Mouse (Mus musculus) MEL (cell line): ENCODE measurements at regions not wholly inside any gene's neighbourhood (a gene's known extent, or its start where the extent isn't known, plus 50 kb on each side); places are given as distances from the start of the nearest gene placed in this dataset.

Source experiments
- DNase-seq: peaks from one replicate; pipeline ENCODE4 v3.0.0; 2011; ENCODE audit warnings: low read depth, low spot score
- H3K27ac ChIP-seq: 2 replicates; pipeline ENCODE4 v1.5.1; 2012; ENCODE audit warnings: low read depth, mild to moderate bottlenecking, control low read depth, low read length, moderate library complexity; ENCODE audit not compliant: control insufficient read depth
- H3K27me3 ChIP-seq, 2 experiments: fragments of 150-350 bp in 1 of 2; sonication (generic) in 1 of 2; 2 replicates each; pipeline ENCODE4 v1.6.1; 2012; ENCODE audit warnings: low read length in 2 of 2, mild to moderate bottlenecking in 2 of 2, improper control_type of control experiment in 1 of 2, moderate library complexity in 1 of 2; ENCODE audit not compliant: insufficient read depth in 2 of 2, control insufficient read depth in 1 of 2
- H3K36me3 ChIP-seq, 2 experiments: 2 replicates each; pipeline ENCODE4 v1.6.1; 2012 to 2014; ENCODE audit warnings: low read length in 2 of 2, improper control_type of control experiment in 1 of 2, inconsistent platforms in 1 of 2, mild to moderate bottlenecking in 1 of 2; ENCODE audit not compliant: insufficient read depth in 2 of 2, control insufficient read depth in 1 of 2
- H3K4me1 ChIP-seq, 2 experiments: fragments of 150-350 bp in 1 of 2; sonication (generic) in 1 of 2; 2 replicates each; pipeline ENCODE4 v1.6.1; 2012; ENCODE audit warnings: low read length in 2 of 2, improper control_type of control experiment in 1 of 2, mild to moderate bottlenecking in 1 of 2; ENCODE audit not compliant: insufficient read depth in 2 of 2, control insufficient read depth in 1 of 2
- H3K4me3 ChIP-seq, 2 experiments: fragments of 150-350 bp in 1 of 2; sonication (generic) in 1 of 2; 2 replicates each; pipeline ENCODE4 v1.5.1; 2012; ENCODE audit warnings: low read depth in 2 of 2, low read length in 2 of 2, mild to moderate bottlenecking in 2 of 2, moderate library complexity in 2 of 2, control low read depth in 1 of 2, improper control_type of control experiment in 1 of 2; ENCODE audit not compliant: control insufficient read depth in 1 of 2, insufficient read depth in 1 of 2
- H3K79me2 ChIP-seq: 2 replicates; pipeline ENCODE4 v1.6.1; 2012; ENCODE audit warnings: mild to moderate bottlenecking, low read length, moderate library complexity; ENCODE audit not compliant: control insufficient read depth, poor library complexity, insufficient read depth
- H3K9ac ChIP-seq: 2 replicates; pipeline ENCODE4 v1.6.1; 2012; ENCODE audit warnings: low read depth, mild to moderate bottlenecking, control low read depth, low read length, moderate library complexity; ENCODE audit not compliant: control insufficient read depth, poor library complexity, severe bottlenecking
- H3K9me3 ChIP-seq: fragments of 150-350 bp; sonication (generic); replicated peaks from 2 replicates; pipeline ENCODE4 v1.6.1; 2012; ENCODE audit warnings: mild to moderate bottlenecking, low read length, improper control_type of control experiment, moderate library complexity; ENCODE audit not compliant: insufficient read depth
- CHD1 ChIP-seq: IDR thresholded peaks from 2 replicates; pipeline ENCODE4 v1.6.1; 2012; ENCODE audit warnings: low read depth, mild to moderate bottlenecking, inconsistent platforms, low read length, improper control_type of control experiment
- CHD2 ChIP-seq: IDR thresholded peaks from 2 replicates; pipeline ENCODE4 v1.6.1; 2011; ENCODE audit warnings: low read length, improper control_type of control experiment
- ELF1 ChIP-seq: IDR thresholded peaks from 2 replicates; pipeline ENCODE4 v1.6.1; 2014; ENCODE audit warnings: low read depth, mild to moderate bottlenecking, inconsistent platforms, low read length, improper control_type of control experiment, moderate library complexity
- EP300 ChIP-seq, 2 experiments: IDR thresholded peaks; 2 replicates each; pipeline ENCODE4 v1.6.1; 2011; ENCODE audit warnings: improper control_type of control experiment in 2 of 2, low read length in 2 of 2, low read depth in 1 of 2, mild to moderate bottlenecking in 1 of 2
- ETS1 ChIP-seq: IDR thresholded peaks from 2 replicates; pipeline ENCODE4 v1.6.1; 2012; ENCODE audit warnings: low read depth, mild to moderate bottlenecking, inconsistent platforms, low read length, improper control_type of control experiment, moderate library complexity
- GATA1 ChIP-seq: IDR thresholded peaks from 2 replicates; pipeline ENCODE4 v1.6.1; 2011; ENCODE audit warnings: low read depth, low read length, improper control_type of control experiment
- KAT2A ChIP-seq: conservative IDR thresholded peaks from 2 replicates; pipeline ENCODE4 v1.6.1; 2012; ENCODE audit warnings: low read depth, low read length, improper control_type of control experiment, inconsistent platforms
- MAX ChIP-seq: IDR thresholded peaks from 2 replicates; pipeline ENCODE4 v1.6.1; 2011; ENCODE audit warnings: low read length, improper control_type of control experiment
- MAZ ChIP-seq: IDR thresholded peaks from 2 replicates; pipeline ENCODE4 v1.6.1; 2012; ENCODE audit warnings: low read depth, mild to moderate bottlenecking, inconsistent platforms, low read length, improper control_type of control experiment
- MXI1 ChIP-seq: IDR thresholded peaks from 2 replicates; pipeline ENCODE4 v1.6.1; 2011; ENCODE audit warnings: mild to moderate bottlenecking, low read depth, low read length, improper control_type of control experiment
- MYC ChIP-seq: IDR thresholded peaks from 2 replicates; pipeline ENCODE4 v1.6.1; 2011; ENCODE audit warnings: low read depth, mild to moderate bottlenecking, low read length, improper control_type of control experiment, moderate library complexity
- NELFE ChIP-seq: IDR thresholded peaks from 2 replicates; pipeline ENCODE4 v1.6.1; 2011; ENCODE audit warnings: low read depth, low read length, improper control_type of control experiment
- POLR2A ChIP-seq, 2 experiments: IDR thresholded peaks; 2 replicates each; pipeline ENCODE4 v1.6.1; 2011 to 2012; ENCODE audit warnings: low read length in 2 of 2, mild to moderate bottlenecking in 2 of 2, control low read depth in 1 of 2, improper control_type of control experiment in 1 of 2, low read depth in 1 of 2, moderate library complexity in 1 of 2; ENCODE audit not compliant: control insufficient read depth in 1 of 2, insufficient read depth in 1 of 2, poor library complexity in 1 of 2
- RAD21 ChIP-seq: IDR thresholded peaks from 2 replicates; pipeline ENCODE4 v1.6.1; 2011; ENCODE audit warnings: mild to moderate bottlenecking, low read depth, low read length, improper control_type of control experiment
- RCOR1 ChIP-seq: IDR thresholded peaks from 2 replicates; pipeline ENCODE4 v1.6.1; 2012; ENCODE audit warnings: low read depth, mild to moderate bottlenecking, inconsistent platforms, low read length, improper control_type of control experiment
- USF2 ChIP-seq, 2 experiments: IDR thresholded peaks; 2 replicates each; pipeline ENCODE4 v1.6.1; 2011 to 2012; ENCODE audit warnings: improper control_type of control experiment in 2 of 2, low read length in 2 of 2, borderline replicate concordance in 1 of 2, inconsistent platforms in 1 of 2, low read depth in 1 of 2, mild to moderate bottlenecking in 1 of 2; ENCODE audit not compliant: insufficient read depth in 1 of 2

- no peaks in the 10 kb centered on the region for H3K27me3 ChIP-seq
- no peak overlapping the region for H3K4me3 ChIP-seq
- no peaks in the 10 kb centered on the region for H3K9me3 ChIP-seq
- no peaks in the 10 kb centered on the region for H3K36me3 ChIP-seq
- H3K27ac ChIP-seq: no peak overlapping the region
- TF ChIP-seq RCOR1: no peak
- TF ChIP-seq ELF1: no peak
- no peak for TF ChIP-seq EP300 (IDR thresholded peaks at IDR 0.05; ENCODE audit: low read depth in 1 of 2, low read length in 2 of 2)
- TF ChIP-seq NELFE: no peak
- no peak for TF ChIP-seq MYC
- TF ChIP-seq MXI1: no peak
- no peak for TF ChIP-seq KAT2A
- no peak for TF ChIP-seq RAD21
- TF ChIP-seq CHD2: no peak
- TF ChIP-seq GATA1: no peak
- TF ChIP-seq CHD1: no peak
- no peak for TF ChIP-seq POLR2A (IDR thresholded peaks at IDR 0.05; ENCODE audit: control insufficient read depth in 1 of 2, insufficient read depth in 1 of 2, low read depth in 1 of 2, low read length in 2 of 2, poor library complexity in 1 of 2)
- no peak for TF ChIP-seq MAZ
- TF ChIP-seq USF2 (IDR thresholded peaks at IDR 0.05; ENCODE audit: borderline replicate concordance in 1 of 2, insufficient read depth in 1 of 2, low read depth in 1 of 2, low read length in 2 of 2): no peak
- TF ChIP-seq MAX: no peak
- no peak for TF ChIP-seq ETS1
- no peaks in the 10 kb centered on the region for H3K4me1 ChIP-seq
- DNase-seq: no peak
- H3K9ac ChIP-seq: no peak overlapping the region
- H3K79me2 ChIP-seq: no peaks in the 10 kb centered on the region
Measured at GRCm38 (mm10) chr8:98455539-98455938, 960.7 kb downstream of the Cdh8 start.
